Mouse (Mus musculus): ENCODE data around the gene Scn10a. TPM values are rescaled to one million over a fixed set of nuclear protein-coding genes. Genes with fewer than 3 reads are reported as not detected.

Scn10a gene
- polyA plus RNA-seq, 1 experiment from 2014 or later, result not detected

- Histone ChIP-seq H3K27ac (ENCODE audit: low read depth, low read length) (no peak overlapping the region), H3K4me1 (replicated peaks; ENCODE audit: control insufficient read depth, insufficient read depth, low read length) (no peaks in the 10 kb centered on the region), H3K4me2 (replicated peaks; ENCODE audit: low read depth) (no peak overlapping the region), H3K9me3 (ENCODE audit: control insufficient read depth) (no peaks in the 10 kb centered on the region), H3K9ac (ENCODE audit: low read depth, low read length) (no peak overlapping the region), H3K4me3 (ENCODE audit: low read depth, low read length) (no peak overlapping the region), H3K27me3 (replicated peaks; ENCODE audit: control insufficient read depth, insufficient read depth, low read length) (no peaks in the 10 kb centered on the region), H3K36me3 (ENCODE audit: control insufficient read depth, insufficient read depth) (no peaks in the 10 kb centered on the region)
- no peak for TF ChIP-seq CTCF (IDR thresholded peaks at IDR 0.05; ENCODE audit: low read depth)
- no peak for ATAC-seq
- 74% methylated on average over 3 of the region's 3 CpGs for WGBS
Measured at GRCm38 (mm10) chr9:119743312-119743711, 24.2 kb upstream of the Scn10a start.

GRCm38 (mm10) chr9:119741101-119741786, 22.1 kb upstream of the Scn10a start:
- Histone ChIP-seq H3K4me2 (replicated peaks; ENCODE audit: low read depth) (no peak overlapping the region), H3K9me3 (ENCODE audit: control insufficient read depth) (no peaks in the 10 kb centered on the region), H3K27me3 (replicated peaks; ENCODE audit: control insufficient read depth, insufficient read depth, low read length) (no peaks in the 10 kb centered on the region), H3K4me3 (ENCODE audit: low read depth, low read length) (no peak overlapping the region), H3K4me1 (replicated peaks; ENCODE audit: control insufficient read depth, insufficient read depth, low read length) (no peaks in the 10 kb centered on the region), H3K27ac (ENCODE audit: low read depth, low read length) (no peak overlapping the region), H3K9ac (ENCODE audit: low read depth, low read length) (no peak overlapping the region), H3K36me3 (ENCODE audit: control insufficient read depth, insufficient read depth) (no peaks in the 10 kb centered on the region)
- ATAC-seq, result no peak
- 42% methylated on average over 5 of the region's 5 CpGs for WGBS
- TF ChIP-seq CTCF (IDR thresholded peaks at IDR 0.05; ENCODE audit: low read depth), result no peak

GRCm38 (mm10) chr9:119728412-119729097, 9.4 kb upstream of the Scn10a start:
- no peak for ATAC-seq
- WGBS, result 77% methylated on average over 11 of the region's 11 CpGs

GRCm38 (mm10) chr9:119726990-119727389, 7.9 kb upstream of the Scn10a start:
- no peak overlapping the region for H3K4me2 ChIP-seq (replicated peaks; ENCODE audit: low read depth)
- no peaks in the 10 kb centered on the region for H3K4me1 ChIP-seq (replicated peaks; ENCODE audit: control insufficient read depth, insufficient read depth, low read length)
- H3K36me3 ChIP-seq (ENCODE audit: control insufficient read depth, insufficient read depth), result no peaks in the 10 kb centered on the region
- H3K9me3 ChIP-seq (ENCODE audit: control insufficient read depth), result no peaks in the 10 kb centered on the region
- H3K27me3 ChIP-seq (replicated peaks; ENCODE audit: control insufficient read depth, insufficient read depth, low read length), result no peaks in the 10 kb centered on the region
- H3K9ac ChIP-seq (ENCODE audit: low read depth, low read length), result no peak overlapping the region
- WGBS, result 88% methylated on average over 4 of the region's 4 CpGs
- H3K4me3 ChIP-seq (ENCODE audit: low read depth, low read length), result no peak overlapping the region
- H3K27ac ChIP-seq (ENCODE audit: low read depth, low read length), result no peak overlapping the region
- no peak for TF ChIP-seq CTCF (IDR thresholded peaks at IDR 0.05; ENCODE audit: low read depth)
- no peak for ATAC-seq

More at GRCm38 (mm10) chr9:119728412-119729097, 9.4 kb upstream of the Scn10a start:
- no peaks in the 10 kb centered on the region for H3K36me3 ChIP-seq (ENCODE audit: control insufficient read depth, insufficient read depth)
- no peaks in the 10 kb centered on the region for H3K4me1 ChIP-seq (replicated peaks; ENCODE audit: control insufficient read depth, insufficient read depth, low read length)
- H3K9ac ChIP-seq (ENCODE audit: low read depth, low read length), result no peak overlapping the region
- H3K4me3 ChIP-seq (ENCODE audit: low read depth, low read length), result no peak overlapping the region
- no peak overlapping the region for H3K27ac ChIP-seq (ENCODE audit: low read depth, low read length)
- H3K9me3 ChIP-seq (ENCODE audit: control insufficient read depth), result no peaks in the 10 kb centered on the region
- H3K27me3 ChIP-seq (replicated peaks; ENCODE audit: control insufficient read depth, insufficient read depth, low read length), result no peaks in the 10 kb centered on the region
- no peak for TF ChIP-seq CTCF (IDR thresholded peaks at IDR 0.05; ENCODE audit: low read depth)
- no peak overlapping the region for H3K4me2 ChIP-seq (replicated peaks; ENCODE audit: low read depth)

- no peaks in the 10 kb centered on the region for H3K36me3 ChIP-seq (ENCODE audit: control insufficient read depth, insufficient read depth)
- no peaks in the 10 kb centered on the region for H3K4me1 ChIP-seq (replicated peaks; ENCODE audit: control insufficient read depth, insufficient read depth, low read length)
- 53% methylated on average over 6 of the region's 6 CpGs for WGBS
- ATAC-seq, result no peak
- H3K9me3 ChIP-seq (ENCODE audit: control insufficient read depth), result no peaks in the 10 kb centered on the region
- no peak overlapping the region for H3K4me3 ChIP-seq (ENCODE audit: low read depth, low read length)
- no peaks in the 10 kb centered on the region for H3K27me3 ChIP-seq (replicated peaks; ENCODE audit: control insufficient read depth, insufficient read depth, low read length)
- H3K9ac ChIP-seq (ENCODE audit: low read depth, low read length), result no peak overlapping the region
- H3K4me2 ChIP-seq (replicated peaks; ENCODE audit: low read depth), result no peak overlapping the region
- no peak for TF ChIP-seq CTCF (IDR thresholded peaks at IDR 0.05; ENCODE audit: low read depth)
- H3K27ac ChIP-seq (ENCODE audit: low read depth, low read length), result no peak overlapping the region
Measured at GRCm38 (mm10) chr9:119725293-119725862, 6.3 kb upstream of the Scn10a start.

GRCm38 (mm10) chr9:119706700-119707099, 12.4 kb downstream of the Scn10a start:
- WGBS, result 12% methylated on average over 6 of the region's 6 CpGs
- no peak for ATAC-seq
- Histone ChIP-seq H3K4me1 (replicated peaks; ENCODE audit: control insufficient read depth, insufficient read depth, low read length) (no peaks in the 10 kb centered on the region), H3K27me3 (replicated peaks; ENCODE audit: control insufficient read depth, insufficient read depth, low read length) (no peaks in the 10 kb centered on the region), H3K36me3 (ENCODE audit: control insufficient read depth, insufficient read depth) (no peaks in the 10 kb centered on the region), H3K4me3 (ENCODE audit: low read depth, low read length) (no peak overlapping the region), H3K27ac (ENCODE audit: low read depth, low read length) (no peak overlapping the region), H3K4me2 (replicated peaks; ENCODE audit: low read depth) (no peak overlapping the region), H3K9me3 (ENCODE audit: control insufficient read depth) (no peaks in the 10 kb centered on the region), H3K9ac (ENCODE audit: low read depth, low read length) (no peak overlapping the region)
- TF ChIP-seq CTCF (IDR thresholded peaks at IDR 0.05; ENCODE audit: low read depth), result no peak
